Mouse (Mus musculus): ENCODE data around the gene Pex5l. TPM values are rescaled to one million over a fixed set of nuclear protein-coding genes. Genes with fewer than 3 reads are reported as not detected.

Gene Pex5l
- total and polyA plus RNA-seq, 3 experiments: not detected

DNA sequence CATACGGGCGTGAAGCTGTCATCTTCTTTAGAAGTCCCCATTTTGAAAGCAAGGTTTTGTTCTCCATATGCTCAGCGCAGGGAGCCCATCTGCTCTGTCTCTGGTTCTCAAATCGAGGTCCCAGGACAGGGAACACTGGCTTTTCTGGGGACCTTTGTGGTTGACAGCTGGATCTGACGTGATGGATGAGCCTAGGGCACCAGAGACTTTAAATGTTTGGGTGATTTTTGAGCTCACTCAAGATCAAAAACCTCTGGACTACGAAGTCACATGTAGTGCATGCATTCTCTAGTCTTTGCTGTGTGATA, 98.3 kb downstream of the Pex5l start:
- Histone ChIP-seq H3K27ac (ENCODE audit: control insufficient read depth, low read depth, low read length) (no peak overlapping the region), H3K9me3 (replicated peaks; ENCODE audit: insufficient read depth, low read length) (no peaks in the 10 kb centered on the region), H3K4me3 (ENCODE audit: control insufficient read depth in 1 of 2, insufficient read depth in 1 of 2, low read depth in 2 of 2, low read length in 2 of 2) (no peak overlapping the region), H3K27me3 (ENCODE audit: control insufficient read depth in 1 of 2, insufficient read depth in 2 of 2, low read length in 2 of 2) (no peaks in the 10 kb centered on the region), H3K4me1 (ENCODE audit: control insufficient read depth in 1 of 2, insufficient read depth in 2 of 2, low read length in 2 of 2) (no peaks in the 10 kb centered on the region), H3K79me2 (ENCODE audit: control insufficient read depth, insufficient read depth, low read length, poor library complexity) (no peaks in the 10 kb centered on the region), H3K9ac (ENCODE audit: control insufficient read depth, low read depth, low read length, poor library complexity, severe bottlenecking) (no peak overlapping the region), H3K36me3 (ENCODE audit: control insufficient read depth in 1 of 2, insufficient read depth in 2 of 2, low read length in 2 of 2) (no peaks in the 10 kb centered on the region)
- no peak for TF ChIP-seq ZKSCAN1 (IDR thresholded peaks at IDR 0.05; ENCODE audit: low read depth, low read length)
- no peak for TF ChIP-seq POLR2AphosphoS2 (IDR thresholded peaks at IDR 0.05; ENCODE audit: low read length)
- no peak for TF ChIP-seq TCF12 (IDR thresholded peaks at IDR 0.05; ENCODE audit: low read depth, low read length)
- TF ChIP-seq CHD1 (IDR thresholded peaks at IDR 0.05; ENCODE audit: low read depth, low read length): no peak
- no peak for TF ChIP-seq JUND (IDR thresholded peaks at IDR 0.05; ENCODE audit: low read depth, low read length)
- no peak for TF ChIP-seq MYB (IDR thresholded peaks at IDR 0.05; ENCODE audit: low read depth, low read length)
- no peak for TF ChIP-seq RCOR1 (IDR thresholded peaks at IDR 0.05; ENCODE audit: low read depth, low read length)
- DNase-seq (ENCODE audit: low read depth, low spot score): no peak

DNA sequence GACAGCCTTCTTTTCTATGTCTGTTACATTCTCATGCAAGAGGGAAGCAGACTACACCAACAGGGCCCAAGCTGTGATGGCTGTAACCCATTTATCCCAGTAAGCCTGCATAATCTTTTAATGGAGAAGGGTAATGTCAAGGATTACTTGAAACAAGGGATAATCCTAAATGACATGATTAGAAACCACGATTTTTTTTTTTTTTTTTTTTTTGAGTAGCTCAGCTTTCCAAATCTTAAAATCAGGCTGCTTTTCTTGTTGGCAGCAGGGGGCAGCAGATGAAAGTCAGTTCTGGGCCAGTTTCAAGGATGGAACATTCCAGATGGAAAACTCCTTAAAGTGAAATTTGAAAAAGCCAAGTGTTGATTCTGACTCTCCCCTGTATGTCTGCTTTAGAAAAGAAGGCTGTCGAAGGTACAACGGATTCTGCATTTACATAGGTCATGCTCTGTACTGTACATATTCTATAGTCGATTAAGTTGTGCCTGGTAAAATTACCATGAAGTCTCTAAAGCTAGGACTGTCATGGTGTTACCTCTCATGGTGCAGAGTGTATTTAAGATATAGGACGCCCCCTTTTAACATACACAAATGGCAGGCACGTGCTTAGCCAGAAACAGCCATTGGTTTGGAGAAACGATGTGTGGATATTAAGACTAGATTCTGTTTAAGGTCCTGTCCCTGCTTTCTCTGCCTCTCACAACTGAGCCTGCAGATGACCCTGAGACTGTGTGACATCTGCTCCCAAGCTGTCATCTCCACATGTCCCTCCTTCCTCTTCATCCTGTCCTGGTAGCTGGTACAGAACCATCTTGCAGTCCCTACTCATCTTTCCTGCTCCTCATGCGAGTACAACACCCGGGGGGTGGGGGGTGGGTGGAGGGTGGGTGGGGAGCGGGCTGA, 98.9 kb downstream of the Pex5l start:
- Histone ChIP-seq H3K9me3 (replicated peaks; ENCODE audit: insufficient read depth, low read length) (no peaks in the 10 kb centered on the region), H3K36me3 (ENCODE audit: control insufficient read depth in 1 of 2, insufficient read depth in 2 of 2, low read length in 2 of 2) (no peaks in the 10 kb centered on the region), H3K27ac (ENCODE audit: control insufficient read depth, low read depth, low read length) (no peak overlapping the region), H3K9ac (ENCODE audit: control insufficient read depth, low read depth, low read length, poor library complexity, severe bottlenecking) (no peak overlapping the region), H3K4me3 (ENCODE audit: control insufficient read depth in 1 of 2, insufficient read depth in 1 of 2, low read depth in 2 of 2, low read length in 2 of 2) (no peak overlapping the region), H3K27me3 (ENCODE audit: control insufficient read depth in 1 of 2, insufficient read depth in 2 of 2, low read length in 2 of 2) (no peaks in the 10 kb centered on the region), H3K79me2 (ENCODE audit: control insufficient read depth, insufficient read depth, low read length, poor library complexity) (no peaks in the 10 kb centered on the region), H3K4me1 (ENCODE audit: control insufficient read depth in 1 of 2, insufficient read depth in 2 of 2, low read length in 2 of 2) (no peaks in the 10 kb centered on the region)
- DNase-seq (ENCODE audit: low read depth, low spot score): no peak
- TF ChIP-seq CHD1 (IDR thresholded peaks at IDR 0.05; ENCODE audit: low read depth, low read length) (no peak), TBP (IDR thresholded peaks at IDR 0.05; ENCODE audit: low read depth, low read length) (no peak), ZNF384 (IDR thresholded peaks at IDR 0.05; ENCODE audit: low read depth, low read length) (no peak), BHLHE40 (IDR thresholded peaks at IDR 0.05; ENCODE audit: borderline replicate concordance, low read depth, low read length) (no peak), USF2 (IDR thresholded peaks at IDR 0.05; ENCODE audit: borderline replicate concordance in 1 of 2, insufficient read depth in 1 of 2, low read depth in 1 of 2, low read length in 2 of 2) (no peak)

DNA sequence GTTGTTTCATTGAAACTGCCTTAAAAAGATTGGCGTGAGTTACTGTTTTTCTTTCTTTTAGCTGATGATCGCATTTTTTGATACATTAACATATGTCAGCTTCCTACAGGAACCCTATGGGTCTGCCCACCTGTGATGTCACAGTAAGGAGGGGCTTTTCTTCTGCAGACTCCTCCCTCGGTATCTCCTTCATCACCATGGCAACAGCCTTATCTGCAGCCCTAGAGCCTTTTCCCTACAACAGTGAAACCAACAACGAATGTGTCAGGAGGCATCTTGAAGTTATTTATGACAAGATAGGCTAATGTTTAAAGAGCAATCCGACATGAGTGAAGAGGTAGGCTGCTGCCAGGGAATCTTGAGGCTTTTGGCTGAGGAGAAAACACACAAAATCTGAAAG, 118.5 kb downstream of the Pex5l start:
- Histone ChIP-seq H3K27ac (ENCODE audit: control insufficient read depth, low read depth, low read length) (no peak overlapping the region), H3K4me1 (ENCODE audit: control insufficient read depth in 1 of 2, insufficient read depth in 2 of 2, low read length in 2 of 2) (0 out of 4 replicates have a peak, but pooled peaks cover 0 to 3% of the 10 kb centered on the region in 2 experiments), H3K9ac (ENCODE audit: control insufficient read depth, low read depth, low read length, poor library complexity, severe bottlenecking) (no peak overlapping the region), H3K79me2 (ENCODE audit: control insufficient read depth, insufficient read depth, low read length, poor library complexity) (no peaks in the 10 kb centered on the region), H3K9me3 (replicated peaks; ENCODE audit: insufficient read depth, low read length) (no peaks in the 10 kb centered on the region), H3K4me3 (ENCODE audit: control insufficient read depth in 1 of 2, insufficient read depth in 1 of 2, low read depth in 2 of 2, low read length in 2 of 2) (0 out of 4 replicates have a peak overlapping the region, but pooled peaks of 1 of the 2 experiments have one; percentile 15), H3K27me3 (ENCODE audit: control insufficient read depth in 1 of 2, insufficient read depth in 2 of 2, low read length in 2 of 2) (no peaks in the 10 kb centered on the region; a peak in 1 of 4 replicates), H3K36me3 (ENCODE audit: control insufficient read depth in 1 of 2, insufficient read depth in 2 of 2, low read length in 2 of 2) (peaks cover 0 to 3% of the 10 kb centered on the region in 2 experiments; a peak in 1 of 4 replicates)
- no peak for TF ChIP-seq ZKSCAN1 (IDR thresholded peaks at IDR 0.05; ENCODE audit: low read depth, low read length)
- peak; percentile 53 for TF ChIP-seq GATA1 (IDR thresholded peaks at IDR 0.05; ENCODE audit: low read depth, low read length)
- peak; percentile 68 for DNase-seq (ENCODE audit: low read depth, low spot score)
